Mouse (Mus musculus): ENCODE results near the gene Hbq1a. TPM values are rescaled to one million over a fixed set of nuclear protein-coding genes. Genes with fewer than 3 reads are reported as not detected.
"Not testable (repeated sequence)": the region's sequence is repeated elsewhere in the genome, so short reads cannot be mapped to it uniquely, and the experiment has no call there.

Gene Hbq1a
- polyA plus RNA-seq (2011; ENCODE audit: insufficient read depth, insufficient read length, low replicate concordance, missing spikeins), result 9.2 and 12.0 TPM in 2 replicates

DNA sequence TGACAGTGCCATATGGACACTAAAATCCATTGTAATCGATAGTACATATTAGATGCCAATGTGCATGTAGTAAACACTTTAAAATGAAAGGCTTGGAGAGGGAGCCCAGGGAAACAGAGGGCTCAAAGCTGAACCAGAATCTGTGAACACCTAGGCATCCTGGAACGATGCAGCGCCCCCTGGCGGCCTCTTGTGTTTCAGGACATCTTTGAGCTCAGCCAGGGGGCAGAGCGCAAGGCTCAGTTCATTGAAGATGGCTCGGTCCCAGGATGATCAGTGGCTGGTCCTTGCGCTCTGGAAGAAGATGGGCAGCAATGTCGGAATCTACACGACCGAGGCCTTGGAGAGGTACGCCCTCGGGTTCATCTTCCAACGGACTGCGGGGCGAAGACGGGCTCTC lies at the start of gene Hbq1a:
TSS of gene Hbq1a (plus strand) at position 205 of the 400 bp plus-strand sequence.
- H3K4me1 ChIP-seq (ENCODE audit: control insufficient read depth, insufficient read depth, low read length), result not testable (repeated sequence)
- Histone ChIP-seq H3K4me3 (replicated peaks; ENCODE audit: control insufficient read depth, low read depth, low read length) (peak within 1 kb of the TSS; percentile 45), H3K27ac (ENCODE audit: control insufficient read depth, insufficient read depth, low read depth, low read length, poor library complexity) (0 out of 2 replicates have a peak within 1 kb of the TSS, but pooled peaks have one; percentile 24)
- TF ChIP-seq CTCF (IDR thresholded peaks at IDR 0.05; ENCODE audit: control insufficient read depth, insufficient read depth, low read length), result peak; percentile 56
- 9% methylated on average over 16 of the region's 16 CpGs for WGBS

DNA sequence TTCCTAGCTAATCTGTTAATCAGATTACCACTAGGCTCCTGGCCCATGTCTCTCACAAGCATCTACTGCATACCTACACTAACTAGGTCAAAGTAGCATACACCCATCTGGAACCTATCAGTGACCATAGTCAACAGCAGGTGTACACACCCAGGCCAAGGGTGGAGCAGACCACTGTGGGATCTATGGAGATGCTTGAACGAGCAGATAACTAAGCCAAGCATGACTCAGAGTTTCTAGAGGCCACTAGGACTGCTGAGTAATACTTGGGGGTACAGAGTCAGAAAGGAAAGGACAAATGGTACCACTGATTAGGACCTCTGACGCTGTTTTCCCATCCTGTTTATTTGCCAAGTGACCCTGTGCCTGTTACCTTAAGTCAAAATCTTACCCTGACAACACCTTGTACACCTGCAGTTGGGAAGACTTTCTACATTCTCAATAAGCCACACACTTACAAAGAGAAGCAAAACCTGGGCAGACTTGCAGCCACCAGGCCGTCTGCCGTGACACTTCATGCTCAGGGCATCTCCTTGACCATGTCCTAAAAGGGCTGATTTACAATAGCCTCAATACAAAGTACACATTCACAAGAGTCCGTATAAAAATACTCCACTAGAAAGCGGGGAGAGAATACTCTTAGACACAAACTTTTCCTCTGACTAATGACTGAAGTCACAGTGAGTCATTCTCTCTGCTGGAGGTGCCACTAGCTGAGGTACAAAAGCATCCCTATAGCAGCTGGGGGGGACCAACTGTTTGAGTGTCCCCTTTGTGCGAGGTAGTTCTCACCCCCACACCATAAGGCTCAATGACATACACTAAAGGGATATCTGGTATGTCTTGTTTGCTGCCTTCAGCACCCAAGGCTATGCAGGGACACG lies 48.7 kb upstream of the Hbq1a start:
- peak overlapping the region; percentile 89 for H3K27ac ChIP-seq (ENCODE audit: control insufficient read depth, insufficient read depth, low read depth, low read length, poor library complexity)
- no peak overlapping the region for H3K4me3 ChIP-seq (replicated peaks; ENCODE audit: control insufficient read depth, low read depth, low read length)
- H3K4me1 ChIP-seq (ENCODE audit: control insufficient read depth, insufficient read depth, low read length), result peaks cover 7% of the 10 kb centered on the region
- WGBS, result 77% methylated on average over 8 of the region's 8 CpGs
- TF ChIP-seq CTCF (IDR thresholded peaks at IDR 0.05; ENCODE audit: control insufficient read depth, insufficient read depth, low read length), result no peak
- no peak for TF ChIP-seq POLR2A (IDR thresholded peaks at IDR 0.05; ENCODE audit: borderline replicate concordance, control insufficient read depth, low read depth, low read length)

DNA sequence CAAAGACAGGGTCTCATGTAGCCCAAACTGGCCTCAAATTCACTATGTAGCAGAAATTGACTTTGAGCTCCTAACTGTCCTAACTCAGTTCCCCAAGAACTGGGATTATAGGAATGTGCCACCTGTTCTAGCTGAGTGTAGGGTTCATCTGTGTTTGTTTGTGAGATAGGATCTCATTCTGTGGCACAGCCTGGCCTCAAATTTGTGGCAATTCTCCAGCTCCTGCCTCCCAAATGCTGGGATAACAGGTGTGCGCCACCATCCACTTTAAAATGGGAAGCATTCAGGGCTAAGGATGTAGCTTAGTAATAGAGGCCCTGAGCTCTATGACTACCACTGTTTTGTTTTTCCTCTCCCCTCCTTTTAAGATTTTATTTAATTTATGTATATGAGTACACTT lies 46.7 kb upstream of the Hbq1a start:
- Histone ChIP-seq H3K4me3 (replicated peaks; ENCODE audit: control insufficient read depth, low read depth, low read length) (no peak overlapping the region), H3K4me1 (ENCODE audit: control insufficient read depth, insufficient read depth, low read length) (peaks cover 8% of the 10 kb centered on the region)
- WGBS, result 100% methylated on average over 1 of the region's 1 CpGs

DNA sequence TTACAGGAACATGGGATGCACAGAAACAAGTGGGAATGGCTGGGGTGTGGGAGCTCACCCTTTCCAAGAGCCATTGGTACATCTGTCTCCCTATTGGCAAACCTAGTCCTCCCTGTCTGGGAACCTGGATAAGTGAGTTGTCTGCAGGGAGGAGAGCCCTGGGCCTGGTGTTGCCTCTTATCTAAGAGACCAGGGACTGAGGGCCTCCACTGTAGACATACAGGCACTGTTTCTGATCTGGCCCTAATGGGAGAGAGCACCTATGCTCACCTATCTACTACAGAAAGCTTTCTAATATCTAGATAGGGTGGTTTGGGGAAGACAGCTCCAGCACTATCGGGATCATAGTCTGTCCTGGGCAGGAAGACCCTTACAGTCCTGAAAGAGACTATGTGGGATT lies 43.7 kb upstream of the Hbq1a start:
- Histone ChIP-seq H3K4me3 (replicated peaks; ENCODE audit: control insufficient read depth, low read depth, low read length) (no peak overlapping the region), H3K27ac (ENCODE audit: control insufficient read depth, insufficient read depth, low read depth, low read length, poor library complexity) (peak overlapping the region; percentile 95), H3K4me1 (ENCODE audit: control insufficient read depth, insufficient read depth, low read length) (peaks cover 5% of the 10 kb centered on the region)
- TF ChIP-seq CTCF (IDR thresholded peaks at IDR 0.05; ENCODE audit: control insufficient read depth, insufficient read depth, low read length), result no peak
- TF ChIP-seq POLR2A (IDR thresholded peaks at IDR 0.05; ENCODE audit: borderline replicate concordance, control insufficient read depth, low read depth, low read length), result no peak
- WGBS, result 51% methylated on average over 1 of the region's 1 CpGs

More for the DNA sequence above, 46.7 kb upstream of the Hbq1a start:
- no peak overlapping the region for H3K27ac ChIP-seq (ENCODE audit: control insufficient read depth, insufficient read depth, low read depth, low read length, poor library complexity)
- TF ChIP-seq CTCF (IDR thresholded peaks at IDR 0.05; ENCODE audit: control insufficient read depth, insufficient read depth, low read length) (no peak), POLR2A (IDR thresholded peaks at IDR 0.05; ENCODE audit: borderline replicate concordance, control insufficient read depth, low read depth, low read length) (no peak)

DNA sequence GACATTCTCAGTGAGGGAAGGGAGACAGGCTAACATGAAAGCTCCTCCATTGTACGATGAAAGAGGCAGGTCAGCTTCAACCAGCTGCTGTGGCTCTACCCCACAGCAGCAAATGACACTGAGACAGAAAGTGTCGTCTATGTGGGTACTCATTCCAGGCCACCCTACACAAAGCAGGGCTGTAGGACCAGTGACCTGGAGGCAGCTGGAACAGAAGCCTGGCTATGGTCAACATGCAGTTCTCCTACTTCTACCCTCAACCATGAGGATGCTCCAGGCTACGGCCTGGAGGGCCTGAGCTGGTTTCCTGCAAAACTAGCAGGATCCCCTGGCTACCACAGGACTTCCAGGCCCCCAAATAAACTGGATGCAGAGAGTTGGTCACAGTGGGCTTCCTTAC lies 43.3 kb upstream of the Hbq1a start:
- Histone ChIP-seq H3K27ac (ENCODE audit: control insufficient read depth, insufficient read depth, low read depth, low read length, poor library complexity) (peak overlapping the region; percentile 95), H3K4me1 (ENCODE audit: control insufficient read depth, insufficient read depth, low read length) (peaks cover 5% of the 10 kb centered on the region), H3K4me3 (replicated peaks; ENCODE audit: control insufficient read depth, low read depth, low read length) (no peak overlapping the region)
- TF ChIP-seq CTCF (IDR thresholded peaks at IDR 0.05; ENCODE audit: control insufficient read depth, insufficient read depth, low read length) (no peak), POLR2A (IDR thresholded peaks at IDR 0.05; ENCODE audit: borderline replicate concordance, control insufficient read depth, low read depth, low read length) (no peak)
- 72% methylated on average over 3 of the region's 3 CpGs for WGBS

DNA sequence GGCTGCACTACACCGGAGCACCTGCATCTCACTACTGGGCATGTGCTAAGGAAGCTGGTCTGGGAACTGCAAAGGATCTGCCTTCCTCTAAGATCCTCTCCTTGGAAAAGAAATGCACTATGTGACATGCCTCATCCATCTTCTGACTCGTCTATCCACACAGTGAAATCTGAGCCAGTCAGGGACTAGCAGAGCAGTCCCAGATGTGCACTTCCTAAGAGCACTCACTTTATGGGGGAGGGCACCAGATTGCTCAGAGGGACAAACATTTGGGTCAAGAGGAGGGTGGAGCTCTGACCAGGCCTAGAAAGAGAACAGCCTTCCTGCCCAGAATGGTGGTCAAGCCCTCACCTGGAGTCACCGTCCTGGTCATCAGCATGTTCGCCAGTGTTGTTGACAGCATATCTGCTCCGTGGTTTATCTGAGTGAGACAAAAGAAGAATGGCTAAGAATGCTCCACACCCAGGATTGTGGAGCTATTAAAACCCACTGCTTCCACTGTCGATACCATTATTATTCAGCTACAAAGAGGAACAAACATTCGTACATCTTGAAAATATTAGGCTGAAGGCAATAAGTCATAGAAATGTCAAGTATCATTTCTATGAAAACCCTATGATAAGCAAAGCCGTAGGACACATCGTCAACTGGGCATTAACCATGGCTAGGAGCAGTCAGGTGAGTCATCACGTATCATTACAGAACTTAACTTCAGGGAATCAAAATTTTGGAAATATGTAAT lies 37.0 kb upstream of the Hbq1a start:
- TF ChIP-seq POLR2A (IDR thresholded peaks at IDR 0.05; ENCODE audit: borderline replicate concordance, control insufficient read depth, low read depth, low read length), result no peak
- TF ChIP-seq CTCF (IDR thresholded peaks at IDR 0.05; ENCODE audit: control insufficient read depth, insufficient read depth, low read length), result no peak
- Histone ChIP-seq H3K27ac (ENCODE audit: control insufficient read depth, insufficient read depth, low read depth, low read length, poor library complexity) (no peak overlapping the region; the same call in 1 of the 2 replicates), H3K4me3 (replicated peaks; ENCODE audit: control insufficient read depth, low read depth, low read length) (no peak overlapping the region), H3K4me1 (ENCODE audit: control insufficient read depth, insufficient read depth, low read length) (no peaks in the 10 kb centered on the region; the same call in 1 of the 2 replicates)
- WGBS, result 87% methylated on average over 10 of the region's 10 CpGs

DNA sequence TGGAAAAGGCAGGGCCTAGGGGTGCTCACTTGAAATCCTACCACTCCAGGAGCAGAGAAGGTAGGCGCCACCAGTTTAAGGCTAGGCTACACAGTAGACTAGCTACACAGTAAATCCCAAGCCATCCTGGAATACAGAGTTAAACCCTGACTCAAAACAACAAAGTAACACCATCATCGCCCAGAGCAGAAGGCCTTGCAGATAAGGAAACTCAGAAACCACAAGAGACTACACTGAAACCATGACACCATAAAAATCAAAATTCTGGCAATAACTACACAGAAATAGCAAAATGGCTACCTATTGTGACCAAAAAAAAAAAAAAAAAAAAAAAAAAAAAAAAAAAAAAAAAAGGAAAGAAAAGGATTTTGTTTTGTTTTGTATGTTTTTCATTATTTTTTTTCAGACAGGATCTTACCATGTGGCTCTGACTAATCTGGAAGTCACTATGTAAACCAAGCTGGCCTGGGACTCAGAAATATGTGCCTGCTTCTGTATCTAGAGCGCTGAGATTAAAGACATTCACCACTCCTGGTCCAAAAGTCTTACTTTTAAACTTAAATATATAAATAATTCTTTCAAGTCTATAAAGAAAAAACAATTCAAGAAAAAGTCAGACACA lies 34.6 kb upstream of the Hbq1a start:
- H3K27ac ChIP-seq (ENCODE audit: control insufficient read depth, insufficient read depth, low read depth, low read length, poor library complexity), result peak overlapping the region; percentile 73; the same call in 1 of the 2 replicates
- TF ChIP-seq CTCF (IDR thresholded peaks at IDR 0.05; ENCODE audit: control insufficient read depth, insufficient read depth, low read length), result no peak
- TF ChIP-seq POLR2A (IDR thresholded peaks at IDR 0.05; ENCODE audit: borderline replicate concordance, control insufficient read depth, low read depth, low read length), result no peak
- H3K4me1 ChIP-seq (ENCODE audit: control insufficient read depth, insufficient read depth, low read length), result no peaks in the 10 kb centered on the region; the same call in 1 of the 2 replicates
- H3K4me3 ChIP-seq (replicated peaks; ENCODE audit: control insufficient read depth, low read depth, low read length), result no peak overlapping the region
- WGBS, result 57% methylated on average over 3 of the region's 3 CpGs

DNA sequence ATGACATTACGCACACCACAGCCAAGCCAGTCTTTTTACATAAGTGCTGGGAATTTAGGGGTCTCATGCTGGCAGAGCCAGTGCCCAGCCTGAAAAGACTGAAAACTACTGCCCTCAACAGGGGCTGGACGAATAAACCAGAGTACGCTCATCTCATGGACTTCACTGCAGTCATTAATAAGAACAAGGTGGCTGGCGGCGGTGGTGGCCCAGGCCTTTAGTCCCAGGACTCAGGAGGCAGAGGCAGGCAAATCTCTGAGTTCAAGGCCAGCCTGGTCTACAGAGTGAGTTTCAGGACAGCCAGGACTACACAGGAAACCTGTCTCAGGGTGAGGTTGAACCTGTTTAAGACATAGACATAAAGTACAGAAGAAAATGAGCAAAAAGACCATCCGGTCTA lies 33.7 kb upstream of the Hbq1a start:
- Histone ChIP-seq H3K4me1 (ENCODE audit: control insufficient read depth, insufficient read depth, low read length) (peaks cover under 1% of the 10 kb centered on the region; the same call in 1 of the 2 replicates), H3K27ac (ENCODE audit: control insufficient read depth, insufficient read depth, low read depth, low read length, poor library complexity) (peak overlapping the region; percentile 36), H3K4me3 (replicated peaks; ENCODE audit: control insufficient read depth, low read depth, low read length) (no peak overlapping the region)
- TF ChIP-seq CTCF (IDR thresholded peaks at IDR 0.05; ENCODE audit: control insufficient read depth, insufficient read depth, low read length), result no peak
- no peak for TF ChIP-seq POLR2A (IDR thresholded peaks at IDR 0.05; ENCODE audit: borderline replicate concordance, control insufficient read depth, low read depth, low read length)
- 91% methylated on average over 6 of the region's 6 CpGs for WGBS

Measured in bone marrow, adult 2 months (tissue).